Mouse (Mus musculus) embryonic fibroblast, embryonic 13.5 days (primary cell): ENCODE measurements around the gene Cfl2.

ENCODE experiments used
- CTCF ChIP-seq: IDR thresholded peaks from 2 replicates; pipeline ENCODE4 v1.5.1; 2011; ENCODE audit warnings: mild to moderate bottlenecking, control low read depth, low read length, moderate library complexity, borderline replicate concordance; ENCODE audit not compliant: insufficient read depth
- POLR2A ChIP-seq: IDR thresholded peaks from 2 replicates; pipeline ENCODE4 v1.6.1; 2011; ENCODE audit warnings: low read depth, mild to moderate bottlenecking, control low read depth, low read length, moderate library complexity

- TF ChIP-seq CTCF (no peak), POLR2A (no peak)
Measured at GRCm38 (mm10) chr12:54828043-54828442, 34.6 kb downstream of the Cfl2 start.
